Mouse (Mus musculus): ENCODE results near the gene Aplp1.

- no peak for TF ChIP-seq CTCF (IDR thresholded peaks at IDR 0.05; ENCODE audit: control insufficient read depth, insufficient read depth, insufficient read length)
- no peak for TF ChIP-seq FOSL1 (IDR thresholded peaks at IDR 0.05; ENCODE audit: insufficient read depth, low read length, poor library complexity, severe bottlenecking)
- TF ChIP-seq MAX (IDR thresholded peaks at IDR 0.05) = no peak
Observed at GRCm38 (mm10) chr7:30393631-30394030, 51.7 kb downstream of the Aplp1 start.

Data from C2C12 (cell line).